Mouse (Mus musculus): ENCODE data around the gene Gm6217. TPM values are rescaled to one million over a fixed set of nuclear protein-coding genes. Genes with fewer than 3 reads are reported as not detected.
"Not testable (repeated sequence)": the region's sequence is repeated elsewhere in the genome, so short reads cannot be mapped to it uniquely, and the experiment has no call there.

The Gm6217 gene
- polyA plus RNA-seq, 1 experiment from 2014 or later: not detected

- H3K4me2 ChIP-seq; H3K9ac ChIP-seq; ATAC-seq (ENCODE audit: insufficient number of reproducible peaks, low FRiP score); H3K4me3 ChIP-seq; H3K4me1 ChIP-seq (replicated peaks); H3K36me3 ChIP-seq; H3K27me3 ChIP-seq (replicated peaks); H3K27ac ChIP-seq (ENCODE audit: poor library complexity, severe bottlenecking): not testable (repeated sequence)
- H3K9me3 ChIP-seq (replicated peaks): peaks cover 21% of the 10 kb centered on the region
- WGBS: no CpG with 5 or more reads among the region's 6 CpGs
Measured at GRCm38 (mm10) chr1:82943295-82943694, 12.1 kb upstream of the Gm6217 start, which contains the start of gene A030003K21Rik. Gene A030003K21Rik, minus strand, starts transcription at chr1:82943388.

- peaks cover 21% of the 10 kb centered on the region for H3K9me3 ChIP-seq (replicated peaks)
- not testable (repeated sequence) for H3K36me3 ChIP-seq; H3K4me2 ChIP-seq; H3K9ac ChIP-seq; H3K27ac ChIP-seq (ENCODE audit: poor library complexity, severe bottlenecking); H3K27me3 ChIP-seq (replicated peaks); ATAC-seq (ENCODE audit: insufficient number of reproducible peaks, low FRiP score); H3K4me1 ChIP-seq (replicated peaks); H3K4me3 ChIP-seq
- WGBS: 89% methylated on average over 2 of the region's 2 CpGs
Measured at GRCm38 (mm10) chr1:82942505-82942904, 11.3 kb upstream of the Gm6217 start.

GRCm38 (mm10) chr1:82938666-82939065 is 7.5 kb upstream of the Gm6217 start:
- WGBS: 91% methylated on average over 5 of the region's 5 CpGs

GRCm38 (mm10) chr1:82930558-82930957 is 641 bp downstream of the Gm6217 start:
- ATAC-seq (ENCODE audit: insufficient number of reproducible peaks, low FRiP score); H3K4me1 ChIP-seq (replicated peaks); H3K27me3 ChIP-seq (replicated peaks); H3K9ac ChIP-seq; H3K4me2 ChIP-seq; H3K27ac ChIP-seq (ENCODE audit: poor library complexity, severe bottlenecking); H3K36me3 ChIP-seq; H3K4me3 ChIP-seq: not testable (repeated sequence)
- peaks cover 13% of the 10 kb centered on the region for H3K9me3 ChIP-seq (replicated peaks)
- WGBS: 85% methylated on average over 3 of the region's 3 CpGs

More at GRCm38 (mm10) chr1:82938666-82939065, 7.5 kb upstream of the Gm6217 start:
- no peaks in the 10 kb centered on the region for H3K36me3 ChIP-seq
- no peaks in the 10 kb centered on the region for H3K4me1 ChIP-seq (replicated peaks)
- no peak overlapping the region for H3K4me3 ChIP-seq
- H3K9ac ChIP-seq: no peak overlapping the region
- no peaks in the 10 kb centered on the region for H3K27me3 ChIP-seq (replicated peaks)
- H3K4me2 ChIP-seq: no peak overlapping the region
- H3K27ac ChIP-seq (ENCODE audit: poor library complexity, severe bottlenecking): no peak overlapping the region
- H3K9me3 ChIP-seq (replicated peaks): peaks cover 25% of the 10 kb centered on the region
- no peak for ATAC-seq (ENCODE audit: insufficient number of reproducible peaks, low FRiP score)

GRCm38 (mm10) chr1:82924650-82925049 is 6.5 kb downstream of the Gm6217 start, which contains the start of gene A030014E15Rik:
Gene A030014E15Rik, plus strand, starts transcription at chr1:82924917.
- H3K4me1 ChIP-seq (replicated peaks): no peaks in the 10 kb centered on the region
- no peaks in the 10 kb centered on the region for H3K9me3 ChIP-seq (replicated peaks)
- ATAC-seq (ENCODE audit: insufficient number of reproducible peaks, low FRiP score): no peak
- H3K9ac ChIP-seq: no peak within 1 kb of the TSS
- H3K27me3 ChIP-seq (replicated peaks): no peaks in the 10 kb centered on the region
- no peak within 1 kb of the TSS for H3K4me3 ChIP-seq
- H3K4me2 ChIP-seq: no peak within 1 kb of the TSS
- 84% methylated on average over 6 of the region's 6 CpGs for whole genome bisulfite sequencing
- H3K27ac ChIP-seq (ENCODE audit: poor library complexity, severe bottlenecking): no peak within 1 kb of the TSS
- no peaks in the 10 kb centered on the region for H3K36me3 ChIP-seq

- H3K9me3 ChIP-seq (replicated peaks); H3K27me3 ChIP-seq (replicated peaks); H3K36me3 ChIP-seq; H3K9ac ChIP-seq; ATAC-seq (ENCODE audit: insufficient number of reproducible peaks, low FRiP score); H3K27ac ChIP-seq (ENCODE audit: poor library complexity, severe bottlenecking); H3K4me3 ChIP-seq; H3K4me2 ChIP-seq; H3K4me1 ChIP-seq (replicated peaks): not testable (repeated sequence)
- 96% methylated on average over 5 of the region's 5 CpGs for WGBS
Measured at GRCm38 (mm10) chr1:82913434-82913833, 17.8 kb downstream of the Gm6217 start.

GRCm38 (mm10) chr1:82913025-82913424 is 18.2 kb downstream of the Gm6217 start, which contains the start of gene A030005L19Rik:
Gene A030005L19Rik, plus strand, starts transcription at chr1:82913325.
- no peaks in the 10 kb centered on the region for H3K9me3 ChIP-seq (replicated peaks)
- peaks cover 4% of the 10 kb centered on the region; the same call in 1 of the 2 replicates for H3K4me1 ChIP-seq (replicated peaks)
- no peak within 1 kb of the TSS for H3K4me2 ChIP-seq
- H3K36me3 ChIP-seq: peaks cover 3% of the 10 kb centered on the region; the same call in 1 of the 2 replicates
- no peak within 1 kb of the TSS for H3K9ac ChIP-seq
- H3K4me3 ChIP-seq: no peak within 1 kb of the TSS
- WGBS: 86% methylated on average over 3 of the region's 3 CpGs
- ATAC-seq (ENCODE audit: insufficient number of reproducible peaks, low FRiP score): no peak
- no peaks in the 10 kb centered on the region for H3K27me3 ChIP-seq (replicated peaks)
- no peak within 1 kb of the TSS for H3K27ac ChIP-seq (ENCODE audit: poor library complexity, severe bottlenecking)

- Histone ChIP-seq H3K9me3 (replicated peaks) (no peaks in the 10 kb centered on the region), H3K4me3 (no peak overlapping the region), H3K4me2 (no peak overlapping the region), H3K27me3 (replicated peaks) (no peaks in the 10 kb centered on the region), H3K27ac (ENCODE audit: poor library complexity, severe bottlenecking) (no peak overlapping the region), H3K9ac (no peak overlapping the region), H3K36me3 (peaks cover 27% of the 10 kb centered on the region), H3K4me1 (replicated peaks) (0 out of 2 replicates have a peak, but pooled peaks cover 15% of the 10 kb centered on the region)
- no peak for ATAC-seq (ENCODE audit: insufficient number of reproducible peaks, low FRiP score)
- 55% methylated on average over 3 of the region's 3 CpGs for WGBS
Measured at GRCm38 (mm10) chr1:82905886-82906285, 25.3 kb downstream of the Gm6217 start.

GRCm38 (mm10) chr1:82901201-82901600 is 30.0 kb downstream of the Gm6217 start:
- Histone ChIP-seq H3K4me1 (replicated peaks) (0 out of 2 replicates have a peak, but pooled peaks cover 10% of the 10 kb centered on the region), H3K9me3 (replicated peaks) (no peaks in the 10 kb centered on the region), H3K36me3 (peaks cover 44% of the 10 kb centered on the region), H3K4me3 (no peak overlapping the region), H3K4me2 (no peak overlapping the region), H3K27ac (ENCODE audit: poor library complexity, severe bottlenecking) (no peak overlapping the region), H3K27me3 (replicated peaks) (no peaks in the 10 kb centered on the region), H3K9ac (no peak overlapping the region)
- ATAC-seq (ENCODE audit: insufficient number of reproducible peaks, low FRiP score): no peak
- 90% methylated on average over 3 of the region's 3 CpGs for WGBS

GRCm38 (mm10) chr1:82900567-82900966 is 30.6 kb downstream of the Gm6217 start:
- H3K4me3 ChIP-seq: no peak overlapping the region
- WGBS: 94% methylated on average over 1 of the region's 1 CpGs
- H3K4me2 ChIP-seq: no peak overlapping the region
- H3K27ac ChIP-seq (ENCODE audit: poor library complexity, severe bottlenecking): no peak overlapping the region
- H3K9ac ChIP-seq: no peak overlapping the region
- 0 out of 2 replicates have a peak, but pooled peaks cover 6% of the 10 kb centered on the region for H3K4me1 ChIP-seq (replicated peaks)
- no peaks in the 10 kb centered on the region for H3K9me3 ChIP-seq (replicated peaks)
- no peak for ATAC-seq (ENCODE audit: insufficient number of reproducible peaks, low FRiP score)
- H3K27me3 ChIP-seq (replicated peaks): no peaks in the 10 kb centered on the region
- H3K36me3 ChIP-seq: peaks cover 44% of the 10 kb centered on the region

GRCm38 (mm10) chr1:82893269-82893668 is 37.9 kb downstream of the Gm6217 start:
- 96% methylated on average over 7 of the region's 7 CpGs for WGBS
- Histone ChIP-seq H3K9me3 (replicated peaks) (no peaks in the 10 kb centered on the region), H3K36me3 (peaks cover 38% of the 10 kb centered on the region), H3K4me2 (no peak overlapping the region), H3K27ac (ENCODE audit: poor library complexity, severe bottlenecking) (no peak overlapping the region), H3K4me1 (replicated peaks) (no peaks in the 10 kb centered on the region), H3K9ac (no peak overlapping the region), H3K4me3 (no peak overlapping the region), H3K27me3 (replicated peaks) (no peaks in the 10 kb centered on the region)
- ATAC-seq (ENCODE audit: insufficient number of reproducible peaks, low FRiP score): no peak
